Mouse (Mus musculus) limb, embryonic 14.5 days (tissue): ENCODE results near the gene Rpp25l. TPM values are rescaled to one million over a fixed set of nuclear protein-coding genes. Genes with fewer than 3 reads are reported as not detected.
"Not testable (repeated sequence)": the region's sequence is repeated elsewhere in the genome, so short reads cannot be mapped to it uniquely, and the experiment has no call there.

Experiments used
- ATAC-seq: fragments of 200-750 bp; cut with Nextera tagmentation; 2 replicates; pipeline ENCODE4 v1.8.0; 2017; ENCODE audit warnings: low read depth, moderate number of reproducible peaks, moderate TSS enrichment; ENCODE audit not compliant: low FRiP score
- DNase-seq: peaks from one replicate; pipeline ENCODE4 v3.0.0-alpha.2; 2015; ENCODE audit warnings: low spot score
- H3K27ac ChIP-seq: fragments of 300-500 bp; sonication (generic); replicated peaks from 2 replicates; pipeline ENCODE4 v1.5.1; 2014; ENCODE audit warnings: low read depth, mild to moderate bottlenecking, low read length, moderate library complexity, mixed read lengths
- H3K27me3 ChIP-seq: fragments of 300-500 bp; sonication (generic); 2 replicates; pipeline ENCODE4 v1.6.1; 2014; ENCODE audit warnings: low read length, mixed read lengths; ENCODE audit not compliant: control insufficient read depth, insufficient read depth
- H3K36me3 ChIP-seq: fragments of 300-500 bp; sonication (generic); 2 replicates; pipeline ENCODE4 v1.6.1; 2014; ENCODE audit warnings: mild to moderate bottlenecking, low read length, moderate library complexity, mixed read lengths; ENCODE audit not compliant: control insufficient read depth, insufficient read depth
- H3K4me1 ChIP-seq: fragments of 300-500 bp; sonication (generic); 2 replicates; pipeline ENCODE4 v1.6.1; 2014; ENCODE audit warnings: antibody characterized with exemption, low read length, mixed read lengths; ENCODE audit not compliant: control insufficient read depth, insufficient read depth
- H3K4me2 ChIP-seq: fragments of 300-500 bp; sonication (generic); replicated peaks from 2 replicates; pipeline ENCODE4 v1.6.1; 2014; ENCODE audit warnings: low read depth, mild to moderate bottlenecking, low read length, moderate library complexity; ENCODE audit not compliant: severe bottlenecking
- H3K4me3 ChIP-seq: fragments of 300-500 bp; sonication (generic); replicated peaks from 2 replicates; pipeline ENCODE4 v1.5.1; 2014; ENCODE audit warnings: low read length
- H3K9ac ChIP-seq: fragments of 300-500 bp; sonication (generic); 2 replicates; pipeline ENCODE4 v1.6.1; 2014; ENCODE audit warnings: mild to moderate bottlenecking, low read depth, low read length, moderate library complexity; ENCODE audit not compliant: severe bottlenecking
- H3K9me3 ChIP-seq: fragments of 300-500 bp; sonication (generic); 2 replicates; pipeline ENCODE4 v1.6.1; 2016; ENCODE audit warnings: low read length; ENCODE audit not compliant: control insufficient read depth
- POLR2A ChIP-seq: fragments of 200-500 bp; IDR thresholded peaks from 2 replicates; pipeline ENCODE4 v1.8.0; 2012; ENCODE audit warnings: inconsistent platforms, mild to moderate bottlenecking, moderate library complexity, borderline replicate concordance; ENCODE audit not compliant: insufficient read depth, insufficient read length; ENCODE audit errors: extremely low read depth
- WGBS: fragments of 180-500 bp; shearing (Covaris S2); extraction: QIAGEN DNeasy Blood & Tissue Kit; methylation state at CpG from one replicate; pipeline ENCODE4 v1.1.7; 2014; 5-methylcytosine and 5-hydroxymethylcytosine counted together
- polyA plus RNA-seq, 2 experiments: library from polyadenylated mRNA; depleted of rRNA in 1 of 2; stranded (reverse) in 1 of 2; unstranded in 1 of 2; fragments of >200 nt; fragmentation: Nextera tagmentation in 1 of 2; extraction: Ambion mirVana in 1 of 2; gene quantifications; 2 replicates each; pipeline versions ENCODE4 v1.2.1 to v1.2.3; 2012 to 2014

The Rpp25l gene
- polyA plus RNA-seq (2012; rRNA removed) (59.3 and 67.5 TPM in 2 replicates), polyA plus RNA-seq (2014; fragmentation: Nextera tagmentation; extraction: Ambion mirVana) (69.8 and 76.2 TPM in 2 replicates)

GRCm38 (mm10) chr4:41713197-41714067, at the start of gene Rpp25l:
TSS of gene Rpp25l (minus strand) at chr4:41713534.
- peaks cover 25% of the 10 kb centered on the region for H3K36me3 ChIP-seq
- WGBS: under 1% methylated on average over 56 of the region's 61 CpGs
- H3K9me3 ChIP-seq: no peaks in the 10 kb centered on the region
- H3K4me2 ChIP-seq: peak within 1 kb of the TSS; percentile 71
- peak within 1 kb of the TSS; percentile 52; the same call in 1 of the 2 replicates for H3K27ac ChIP-seq
- DNase-seq: peak; percentile 74
- TF ChIP-seq POLR2A: peak; percentile 96; the same call in 1 of the 2 replicates
- H3K4me1 ChIP-seq: peaks cover 29% of the 10 kb centered on the region
- H3K4me3 ChIP-seq: peak within 1 kb of the TSS; percentile 86
- H3K9ac ChIP-seq: peak within 1 kb of the TSS; percentile 92
- H3K27me3 ChIP-seq: no peaks in the 10 kb centered on the region
- peak; percentile 77 for ATAC-seq

DNA sequence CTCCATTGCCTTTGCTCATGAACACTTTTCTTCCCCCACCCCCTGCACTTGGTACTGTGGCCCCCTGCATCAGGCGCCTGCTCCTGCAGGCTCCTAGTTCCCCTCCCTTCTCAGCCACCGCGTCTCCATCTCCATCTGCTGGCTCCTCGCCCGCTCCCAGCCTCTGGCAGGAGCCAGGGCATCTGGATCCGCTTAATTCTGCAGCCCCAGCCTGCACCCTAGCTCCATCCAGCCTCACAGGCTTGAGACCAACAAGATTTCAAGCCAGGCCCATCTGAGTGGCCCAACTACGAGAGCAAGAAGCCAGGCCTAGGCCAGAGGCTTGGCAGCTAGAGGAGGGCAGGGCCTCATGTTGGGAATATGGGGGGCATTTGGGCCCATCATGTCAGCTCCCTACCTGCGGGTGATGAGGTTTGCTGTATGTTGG, 49.4 kb upstream of the Rpp25l start:
- peak overlapping the region; percentile 66 for H3K4me3 ChIP-seq
- peak overlapping the region; percentile 93 for H3K27ac ChIP-seq
- DNase-seq (peak; percentile 81), ATAC-seq (peak; percentile 80)
- not testable (repeated sequence) for H3K9me3 ChIP-seq, H3K27me3 ChIP-seq
- H3K9ac ChIP-seq: peak overlapping the region; percentile 68
- H3K4me2 ChIP-seq: peak overlapping the region; percentile 76
- peaks cover 21% of the 10 kb centered on the region for H3K4me1 ChIP-seq
- WGBS: 19% methylated on average over 8 of the region's 8 CpGs
- H3K36me3 ChIP-seq: peaks cover 24% of the 10 kb centered on the region

GRCm38 (mm10) chr4:41762099-41762687, 48.9 kb upstream of the Rpp25l start:
- Histone ChIP-seq H3K4me3 (peak overlapping the region; percentile 66), H3K27ac (peak overlapping the region; percentile 93), H3K4me2 (peak overlapping the region; percentile 76), H3K27me3 (no peaks in the 10 kb centered on the region), H3K4me1 (peaks cover 21% of the 10 kb centered on the region), H3K9ac (peak overlapping the region; percentile 68), H3K36me3 (peaks cover 26% of the 10 kb centered on the region), H3K9me3 (no peaks in the 10 kb centered on the region)
- peak; percentile 87 for ATAC-seq
- 0 out of 2 replicates have a peak, but pooled peaks have one; percentile 31 for TF ChIP-seq POLR2A
- 15% methylated on average over 8 of the region's 8 CpGs for WGBS
- peak; percentile 88 for DNase-seq

- TF ChIP-seq POLR2A: no peak
- peak; percentile 7 for DNase-seq
Measured at GRCm38 (mm10) chr4:41761680-41762079, 48.3 kb upstream of the Rpp25l start.

DNA sequence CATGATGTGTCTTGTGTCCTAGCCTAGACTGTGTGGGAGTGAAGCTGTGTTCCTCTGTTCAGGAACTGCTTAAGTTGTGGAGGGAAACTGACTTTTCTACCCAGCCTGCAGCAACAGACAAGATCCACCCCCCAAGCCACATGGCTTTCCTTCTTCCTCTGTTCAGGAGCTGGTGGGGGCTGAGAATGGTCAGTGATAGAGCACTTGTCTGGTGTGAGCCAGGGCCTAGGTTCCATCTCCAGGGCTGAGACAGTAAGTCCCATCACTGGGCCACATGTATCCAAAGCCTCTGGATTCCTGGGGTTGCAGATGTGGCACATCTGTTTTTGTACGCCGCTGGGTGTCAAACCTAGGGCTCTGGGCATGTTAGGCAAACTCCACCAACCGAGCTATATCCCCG, 47.6 kb upstream of the Rpp25l start:
- 27% methylated on average over 4 of the region's 4 CpGs for WGBS
- DNase-seq: peak; percentile 22

More at GRCm38 (mm10) chr4:41761680-41762079, 48.3 kb upstream of the Rpp25l start:
- Histone ChIP-seq H3K36me3 (peaks cover 24% of the 10 kb centered on the region), H3K9ac (peak overlapping the region; percentile 68), H3K27me3 (no peaks in the 10 kb centered on the region), H3K27ac (peak overlapping the region; percentile 93), H3K4me3 (peak overlapping the region; percentile 66), H3K4me1 (peaks cover 21% of the 10 kb centered on the region), H3K9me3 (no peaks in the 10 kb centered on the region), H3K4me2 (peak overlapping the region; percentile 76)
- peak; percentile 7; the same call in 1 of the 2 replicates for ATAC-seq

More for the DNA sequence above, 47.6 kb upstream of the Rpp25l start:
- no peaks in the 10 kb centered on the region for H3K27me3 ChIP-seq
- peak overlapping the region; percentile 76 for H3K4me2 ChIP-seq
- ATAC-seq: no peak
- peak overlapping the region; percentile 66 for H3K4me3 ChIP-seq
- no peak for TF ChIP-seq POLR2A
- peak overlapping the region; percentile 93 for H3K27ac ChIP-seq
- peaks cover 26% of the 10 kb centered on the region for H3K4me1 ChIP-seq
- H3K9me3 ChIP-seq: no peaks in the 10 kb centered on the region
- peaks cover 20% of the 10 kb centered on the region; the same call in 1 of the 2 replicates for H3K36me3 ChIP-seq
- H3K9ac ChIP-seq: peak overlapping the region; percentile 68
